Mouse (Mus musculus): Measurements from ENCODE around the gene Pdgfra.

DNA sequence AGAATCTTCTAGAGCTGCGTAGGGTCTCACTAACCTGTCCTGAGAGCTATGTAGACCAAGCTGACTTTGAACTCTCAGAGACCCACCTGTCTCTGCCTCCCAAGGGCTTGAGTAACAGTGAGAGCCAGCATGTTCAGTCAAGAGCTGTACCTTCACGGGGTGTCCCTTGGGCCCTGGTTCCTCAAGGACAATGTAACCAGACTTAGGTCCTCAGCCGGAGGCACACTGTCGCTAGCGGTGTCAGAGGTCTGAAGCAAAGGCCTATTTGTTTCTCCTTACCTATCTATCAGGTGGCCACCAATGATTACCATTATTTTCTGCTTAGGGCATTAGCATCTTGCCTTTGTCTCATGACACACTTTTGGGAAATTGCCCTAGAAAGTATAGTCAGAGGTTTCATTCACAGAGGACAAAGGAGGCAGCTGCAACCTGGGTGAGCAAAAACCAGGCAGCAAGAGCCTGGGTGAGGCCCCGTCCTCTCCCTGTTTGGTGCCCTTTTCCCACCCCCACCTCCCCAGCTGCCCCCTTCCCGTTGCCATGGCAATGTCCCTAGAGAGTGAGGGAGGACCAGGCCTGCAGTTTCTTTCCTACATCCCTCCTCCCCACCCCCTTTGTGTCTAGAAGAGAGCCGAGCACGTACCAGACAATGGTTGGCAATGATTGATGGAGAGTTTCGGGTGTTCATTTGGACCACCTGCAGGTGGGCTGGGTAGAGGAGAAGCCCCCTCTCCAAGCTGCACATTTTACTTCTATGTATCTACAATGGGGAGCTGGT, 70.6 kb downstream of the Pdgfra start:
- TF ChIP-seq CTCF (IDR thresholded peaks at IDR 0.05; ENCODE audit: borderline replicate concordance, insufficient read depth, low read length) (no peak), POLR2A (IDR thresholded peaks at IDR 0.05; ENCODE audit: low read depth, low read length) (no peak)

All from embryonic fibroblast, embryonic 13.5 days (primary cell).